Mouse (Mus musculus): ENCODE measurements at regions not wholly inside any gene's neighbourhood (a gene's known extent, or its start where the extent isn't known, plus 50 kb on each side); places are given as distances from the start of the nearest gene placed in this dataset.

DNA sequence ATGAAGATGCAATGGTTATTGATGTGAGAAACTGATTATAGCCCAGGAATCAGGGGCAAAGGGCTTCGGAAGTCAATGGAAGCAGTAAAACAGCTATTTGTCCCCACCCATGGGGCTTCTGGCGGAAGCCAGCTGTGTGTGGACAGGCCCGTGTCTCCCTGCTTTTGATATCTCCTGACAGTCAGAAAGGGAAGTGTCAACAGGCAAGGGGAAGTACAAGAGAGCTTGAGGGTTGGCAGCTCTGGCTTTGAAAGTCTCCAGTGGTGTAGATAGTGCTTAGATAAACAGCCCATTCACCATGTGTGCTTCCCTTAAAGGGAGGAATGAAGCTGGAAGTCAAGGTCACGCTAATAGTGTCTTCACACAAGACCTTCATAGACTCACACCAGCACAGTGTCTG lies 182.7 kb upstream of the Eci2 start:
- no peak for DNase-seq (ENCODE audit: low spot score in 2 of 2)
- intact Hi-C loops (cut with DNase I), result no loop called here

DNA sequence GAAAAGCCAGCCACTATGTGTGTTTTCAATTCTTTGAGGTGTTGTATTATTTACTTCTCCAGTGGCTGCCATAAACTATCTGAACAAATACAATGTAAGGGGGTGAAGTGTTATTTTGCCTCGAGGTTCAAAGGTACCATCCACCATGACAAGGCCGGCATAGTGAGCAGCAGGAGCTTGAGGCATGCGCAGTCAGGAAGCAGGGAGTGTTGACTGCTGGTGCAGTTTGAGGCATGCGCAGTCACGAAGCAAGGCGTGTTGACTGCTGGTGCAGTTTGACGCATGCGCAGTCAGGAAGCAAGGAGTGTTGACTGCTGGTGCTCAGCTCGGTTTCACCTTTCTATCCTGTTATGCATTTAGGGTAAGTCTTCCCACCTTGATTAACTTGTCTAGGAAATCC lies 184.9 kb upstream of the Eci2 start:
- DNase-seq (ENCODE audit: low spot score in 2 of 2), result no peak
- intact Hi-C loops (cut with DNase I), result no loop called here

DNA sequence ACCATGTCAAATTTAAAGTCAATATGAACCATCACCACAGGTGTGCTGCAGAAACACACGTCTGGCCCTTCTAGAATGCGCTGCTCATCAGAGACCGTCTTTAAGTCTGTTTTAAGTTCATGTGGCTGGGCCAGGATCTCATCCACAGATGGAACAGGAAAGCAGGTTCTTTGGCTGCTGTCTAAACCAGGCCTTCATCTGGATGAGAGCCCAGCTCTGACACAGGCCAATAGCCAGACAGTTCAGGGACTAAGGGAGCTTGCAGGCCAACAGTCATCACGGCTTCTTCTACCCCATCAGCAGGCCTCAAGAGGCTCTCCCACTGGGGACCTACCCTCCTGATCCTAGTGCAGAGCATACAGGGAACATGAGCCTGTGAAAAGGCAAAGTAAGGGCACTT lies 185.4 kb upstream of the Eci2 start:
- intact Hi-C loops (cut with DNase I), result no loop called here
- no peak for DNase-seq (ENCODE audit: low spot score in 2 of 2)

DNA sequence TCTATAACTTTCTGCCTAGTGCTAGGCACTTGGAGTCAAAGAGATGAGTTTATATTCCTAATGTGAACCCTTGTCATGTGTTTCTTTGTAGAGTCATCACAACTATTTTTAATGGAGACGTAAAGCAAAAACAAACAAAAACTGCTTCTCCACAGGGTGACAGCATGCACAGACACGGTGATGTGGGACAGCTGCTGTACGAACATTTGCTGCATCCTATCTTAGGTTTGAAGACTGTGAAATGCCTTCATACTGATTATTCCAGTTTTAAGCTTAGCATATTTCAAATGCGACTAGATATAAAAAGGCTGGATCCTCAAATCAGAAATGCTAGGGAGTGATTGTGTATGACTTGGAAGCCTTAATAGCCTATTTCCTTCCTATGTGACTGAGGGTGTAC lies 187.3 kb upstream of the Eci2 start:
- DNase-seq (ENCODE audit: low spot score in 2 of 2), result no peak

DNA sequence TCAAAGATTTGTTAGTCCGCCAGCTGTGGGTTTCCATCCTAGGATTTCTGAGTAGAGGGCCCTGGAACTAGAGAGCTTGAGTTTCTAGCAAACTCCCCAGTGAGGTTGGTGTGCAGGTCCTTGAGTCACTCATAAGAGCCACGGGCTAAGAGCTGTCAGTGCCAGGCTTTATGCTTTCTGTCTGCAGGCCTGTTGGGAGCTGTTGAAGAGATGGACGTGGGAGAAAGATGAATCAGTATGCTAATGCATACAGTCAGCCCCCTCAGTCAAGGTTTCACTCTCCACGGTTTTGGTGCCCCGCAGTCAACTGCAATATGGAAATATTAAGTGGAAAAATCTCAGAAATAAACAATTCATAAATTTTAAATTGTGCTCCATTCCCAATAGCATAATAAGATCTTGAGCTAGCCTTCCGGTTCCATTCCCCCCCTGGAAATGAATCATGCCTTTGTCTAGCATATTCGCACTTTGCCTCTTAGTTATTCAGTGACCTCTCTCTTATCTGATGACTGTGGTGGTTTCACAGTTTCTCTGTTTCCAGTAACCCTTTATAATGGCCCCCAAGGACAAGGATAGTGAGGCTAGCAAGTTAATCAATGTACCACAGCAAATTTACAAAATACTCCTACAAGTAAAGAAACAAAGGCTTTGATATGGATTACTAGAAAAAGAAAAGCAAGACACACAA lies 199.4 kb upstream of the Eci2 start:
- intact Hi-C loops (cut with DNase I), result loop anchor here (5.0 kb wide), 1 partner anchor 276 kb away; no protein-coding TSS in a partner anchor

More for the DNA sequence above, 187.3 kb upstream of the Eci2 start:
- intact Hi-C loops (cut with DNase I), result no loop called here

DNA sequence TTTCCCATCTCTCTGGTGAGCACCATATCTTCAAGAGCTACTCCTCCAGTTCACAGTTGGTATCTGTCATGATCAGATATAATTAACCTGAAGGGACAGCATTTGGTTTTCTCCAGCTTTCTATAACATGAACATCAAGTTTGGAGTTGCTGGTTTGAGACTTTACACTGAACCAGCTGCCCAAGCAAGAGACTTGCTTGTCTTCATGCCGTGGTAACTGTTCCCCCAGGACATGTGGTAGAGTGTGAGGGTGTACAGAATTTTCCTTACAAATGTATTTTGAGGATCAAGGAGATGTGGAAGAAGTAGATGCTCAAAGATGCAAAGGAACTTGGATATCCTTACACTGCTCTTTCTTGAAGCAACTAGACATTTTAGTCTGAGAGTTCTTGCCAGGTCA lies 200.0 kb upstream of the Eci2 start:
- DNase-seq (ENCODE audit: low spot score in 2 of 2), result peak in 1 of 2 experiments; percentile 60
- intact Hi-C loops (cut with DNase I), result loop anchor here (5.0 kb wide), 1 partner anchor 275 kb away; no protein-coding TSS in a partner anchor

More for the DNA sequence above, 199.4 kb upstream of the Eci2 start:
- DNase-seq (ENCODE audit: low spot score in 2 of 2), result peak in 1 of 2 experiments; percentile 74

DNA sequence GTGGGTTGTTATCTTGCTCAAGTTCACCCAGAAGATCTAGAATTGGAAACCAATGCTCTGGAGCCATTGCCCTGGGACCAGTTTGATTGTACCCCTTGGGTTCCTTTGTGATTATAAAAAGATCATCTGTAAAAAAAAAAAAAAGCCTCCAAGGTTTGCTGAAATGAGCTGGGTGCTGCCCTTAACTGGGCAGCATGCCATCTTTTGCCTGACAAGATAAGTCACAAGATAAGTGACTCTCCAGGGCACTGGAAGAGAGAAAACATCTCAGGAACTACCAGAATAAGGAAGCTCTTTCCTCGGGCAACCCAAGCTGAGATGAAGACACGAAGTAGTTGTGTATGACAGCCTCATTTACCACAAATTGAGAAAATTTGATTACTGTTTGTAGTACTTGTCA lies 202.7 kb upstream of the Eci2 start:
- intact Hi-C loops (cut with DNase I), result loop anchor here (5.0 kb wide), 1 partner anchor 273 kb away; no protein-coding TSS in a partner anchor

DNA sequence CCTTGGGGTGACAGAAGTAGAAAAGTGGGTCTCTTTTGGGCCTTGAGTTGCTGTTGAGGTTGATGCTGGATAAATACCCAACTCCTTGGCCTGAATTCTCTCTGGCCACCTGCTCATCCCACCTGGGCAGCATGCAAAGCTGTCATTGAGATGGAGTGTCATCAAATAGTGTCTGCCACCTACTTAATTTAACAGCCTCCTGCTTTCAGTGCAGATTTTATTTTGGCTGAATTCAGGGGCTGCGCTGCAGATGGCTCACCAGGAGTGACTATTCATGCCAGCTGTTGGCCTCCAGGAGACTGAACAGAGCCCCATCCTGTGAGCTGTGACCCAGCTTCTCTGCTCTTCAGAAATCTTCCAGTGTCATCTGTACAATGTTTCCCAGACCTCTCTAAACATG lies 206.7 kb upstream of the Eci2 start:
- intact Hi-C loops (cut with DNase I), result no loop called here
- DNase-seq (ENCODE audit: low spot score in 2 of 2), result no peak

More for the DNA sequence above, 202.7 kb upstream of the Eci2 start:
- no peak for DNase-seq (ENCODE audit: low spot score in 2 of 2)

DNA sequence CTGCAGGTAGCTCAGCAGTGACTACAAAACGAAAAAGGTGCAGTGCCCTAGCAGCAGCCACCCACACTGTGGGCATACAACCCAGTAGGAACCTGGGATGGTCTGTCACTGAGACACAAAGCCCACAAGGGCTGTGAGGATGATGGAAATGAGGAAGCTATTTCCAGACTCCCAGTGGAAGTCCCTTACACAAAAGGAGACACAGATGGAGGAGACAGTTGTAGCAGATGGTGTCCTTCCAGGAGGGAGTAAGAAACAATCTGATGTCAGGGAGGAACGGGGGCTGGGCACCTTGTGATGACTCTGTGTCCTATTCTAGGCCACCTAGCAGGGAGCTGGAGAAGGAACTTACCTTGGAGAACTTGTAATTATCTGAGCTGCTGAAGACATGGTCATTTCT lies 214.5 kb upstream of the Eci2 start:
- intact Hi-C loops (cut with DNase I), result loop anchor here (1.0 to 5.0 kb wide), 3 partner anchors 109 to 426 kb away; no protein-coding TSS in a partner anchor
- peak; percentile 60 to 95 for DNase-seq (ENCODE audit: low spot score in 2 of 2)

DNA sequence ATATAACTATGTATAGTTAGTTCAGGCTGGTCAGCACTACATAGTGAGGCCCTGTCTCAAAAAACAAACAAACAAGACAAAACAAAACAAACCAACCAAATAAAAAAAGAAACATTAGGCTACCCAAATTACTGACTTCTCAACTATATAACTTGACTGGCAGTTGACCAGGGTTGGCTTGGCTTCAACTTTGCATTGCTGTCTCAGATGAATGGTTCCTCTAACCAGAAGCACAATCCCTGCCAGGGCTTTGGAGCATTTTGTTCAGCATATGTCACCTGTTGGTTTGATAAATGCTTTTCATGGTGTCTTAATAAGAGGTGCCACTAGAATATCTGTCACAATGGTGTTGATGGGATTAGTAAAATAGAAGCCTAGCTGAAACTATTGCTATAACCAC lies 217.1 kb upstream of the Eci2 start:
- intact Hi-C loops (cut with DNase I), result loop anchor here (5.0 kb wide), 1 partner anchor 423 kb away; no protein-coding TSS in a partner anchor
- no peak for DNase-seq (ENCODE audit: low spot score in 2 of 2)

DNA sequence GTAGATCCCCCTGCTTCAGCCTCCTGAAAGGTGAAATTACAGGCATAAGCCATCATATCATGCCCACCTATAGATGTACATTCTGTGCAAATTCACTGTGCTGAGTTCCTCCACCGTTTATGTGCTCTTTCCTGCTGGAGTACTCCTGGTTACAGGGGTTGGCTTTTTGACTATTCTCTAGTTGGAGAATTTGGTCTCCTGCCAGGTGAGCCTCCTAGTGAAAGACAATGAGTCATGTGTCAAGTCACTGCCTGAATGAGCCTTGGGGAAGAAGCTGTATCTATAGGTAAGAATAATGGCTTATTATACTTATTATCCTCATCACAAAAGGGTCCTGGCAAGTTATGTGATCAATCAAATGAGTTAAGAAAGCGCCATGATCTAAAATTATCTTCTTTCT lies 230.5 kb upstream of the Eci2 start:
- DNase-seq (ENCODE audit: low spot score in 2 of 2), result no peak
- intact Hi-C loops (cut with DNase I), result no loop called here

DNA sequence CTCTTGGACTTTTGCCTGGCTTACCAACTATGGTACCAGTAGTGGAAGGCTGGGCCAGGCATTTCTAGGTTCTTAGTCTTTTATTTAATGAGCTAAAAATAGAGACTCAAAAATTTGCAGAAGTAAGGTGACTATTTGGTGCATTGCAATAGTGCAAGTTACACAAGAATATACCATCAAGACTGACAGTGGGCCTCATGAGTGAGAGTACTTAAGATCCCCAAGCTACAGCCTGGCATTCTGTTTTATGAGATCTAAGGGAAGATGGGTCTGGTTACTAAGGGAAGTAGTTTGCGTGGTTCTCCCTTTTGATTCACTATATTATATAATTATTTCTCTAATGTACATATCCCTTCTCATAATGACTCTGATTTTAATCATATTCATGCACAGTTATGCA lies 231.8 kb upstream of the Eci2 start:
- DNase-seq (ENCODE audit: low spot score in 2 of 2), result no peak
- intact Hi-C loops (cut with DNase I), result no loop called here

DNA sequence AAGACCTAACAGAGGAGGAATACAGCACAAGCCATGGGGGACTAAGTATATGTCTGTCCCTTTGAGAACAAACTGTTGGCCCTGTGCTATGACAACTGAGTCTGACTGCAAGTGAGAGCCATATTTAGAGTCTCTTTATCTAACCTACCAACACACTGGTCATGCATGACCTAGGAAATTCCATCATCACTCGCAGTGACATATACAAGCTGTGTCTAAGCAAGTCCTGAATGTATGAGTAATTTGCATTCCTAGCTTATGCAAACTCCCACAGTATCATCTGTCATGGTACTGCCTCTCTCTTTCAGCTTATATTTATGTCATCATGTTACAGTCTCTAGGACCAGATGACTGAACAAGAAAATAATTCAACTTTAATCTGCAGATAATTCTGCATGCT lies 257.1 kb upstream of the Eci2 start:
- DNase-seq (ENCODE audit: low spot score in 2 of 2), result peak; percentile 3 to 73
- intact Hi-C loops (cut with DNase I), result loop anchor here (5.0 kb wide), 1 partner anchor 37 kb away; no protein-coding TSS in a partner anchor

DNA sequence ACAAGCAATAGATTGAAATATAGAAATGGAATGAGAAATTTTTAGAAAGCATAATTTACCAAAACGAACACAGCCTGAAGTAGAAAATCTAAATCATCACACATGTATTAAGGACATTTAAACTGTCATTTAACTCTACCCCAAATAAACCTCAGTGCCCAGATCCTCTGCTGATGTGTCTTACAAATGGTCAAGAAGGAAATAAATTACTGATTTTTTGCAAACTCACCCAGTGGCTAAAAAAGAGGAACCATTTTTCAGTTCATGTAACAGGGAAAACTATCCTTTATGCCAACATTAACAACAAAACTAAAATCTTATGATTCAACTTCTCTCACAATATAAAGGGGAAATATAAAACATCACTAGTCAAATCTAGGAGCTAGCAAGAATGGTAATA lies 275.2 kb upstream of the Eci2 start:
- intact Hi-C loops (cut with DNase I), result no loop called here
- no peak for DNase-seq (ENCODE audit: low spot score in 2 of 2)

DNA sequence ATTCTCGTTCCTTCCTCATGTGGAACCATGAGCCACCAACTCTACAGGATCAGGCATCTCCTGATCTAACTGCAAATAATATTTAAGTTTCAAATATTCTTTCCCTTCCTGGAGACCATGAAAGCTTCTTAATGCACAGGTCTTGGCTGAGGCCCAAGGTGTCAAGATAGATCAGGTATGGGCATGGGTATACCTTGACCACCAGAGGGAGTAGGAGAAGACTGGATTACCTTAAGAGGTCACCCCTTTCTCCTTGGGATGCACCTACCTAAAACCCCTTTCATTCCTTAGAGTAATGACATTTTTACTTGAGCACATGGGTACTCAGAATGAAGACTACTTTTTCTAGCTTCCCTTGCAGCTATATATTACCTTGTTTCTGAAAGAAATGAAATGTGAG lies 289.9 kb upstream of the Eci2 start:
- intact Hi-C loops (cut with DNase I), result no loop called here

DNA sequence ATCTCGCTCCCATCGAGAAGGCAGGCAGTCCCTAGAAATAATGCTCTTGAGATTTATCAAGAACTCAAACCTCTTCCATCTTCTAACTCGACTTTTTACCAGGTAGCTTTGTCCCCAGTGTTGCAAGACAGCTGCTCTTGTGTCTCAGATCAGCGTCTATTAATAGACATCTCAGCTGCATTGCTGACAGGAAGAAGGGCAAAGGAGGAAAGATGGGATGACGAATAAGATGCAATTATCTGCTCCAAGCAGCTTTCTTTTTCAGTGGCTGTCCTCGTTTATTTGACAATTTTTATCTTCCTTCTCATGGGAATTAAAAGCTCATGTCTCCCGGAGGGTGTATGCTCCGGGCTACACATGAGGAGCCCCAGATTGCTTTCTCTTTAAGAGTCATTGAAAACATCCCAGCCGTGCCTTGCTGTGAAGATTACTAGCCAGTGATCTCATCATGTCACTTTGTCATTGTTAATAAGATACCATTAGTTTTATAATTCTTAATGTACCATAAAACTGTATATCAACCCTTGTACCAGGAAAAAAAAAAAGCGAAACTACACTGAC lies 299.9 kb upstream of the Eci2 start:
- DNase-seq (ENCODE audit: low spot score in 2 of 2), result peak in 1 of 2 experiments; percentile 13
- intact Hi-C loops (cut with DNase I), result no loop called here

More for the DNA sequence above, 289.9 kb upstream of the Eci2 start:
- DNase-seq (ENCODE audit: low spot score in 2 of 2), result no peak

DNA sequence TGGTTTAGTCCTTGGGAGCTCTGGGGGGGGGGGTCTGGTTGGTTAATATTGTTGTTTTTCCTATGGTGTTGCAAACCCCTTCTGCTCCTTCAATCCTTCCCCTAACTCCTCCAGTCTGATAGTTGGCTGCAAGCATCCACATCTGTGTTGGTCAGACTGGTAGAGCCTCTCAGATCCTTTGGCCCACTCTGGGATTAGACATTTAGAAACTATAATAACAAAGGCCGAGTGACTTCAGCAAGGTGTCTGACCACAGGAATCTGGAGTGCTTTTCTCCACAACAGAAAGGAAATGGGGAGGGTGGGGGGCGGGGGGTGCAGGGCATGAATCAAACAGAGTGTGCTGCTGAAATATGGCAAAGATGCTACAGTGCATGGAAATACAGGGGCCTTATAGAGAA lies 301.4 kb upstream of the Eci2 start:
- DNase-seq (ENCODE audit: low spot score in 2 of 2), result no peak
- intact Hi-C loops (cut with DNase I), result no loop called here

DNA sequence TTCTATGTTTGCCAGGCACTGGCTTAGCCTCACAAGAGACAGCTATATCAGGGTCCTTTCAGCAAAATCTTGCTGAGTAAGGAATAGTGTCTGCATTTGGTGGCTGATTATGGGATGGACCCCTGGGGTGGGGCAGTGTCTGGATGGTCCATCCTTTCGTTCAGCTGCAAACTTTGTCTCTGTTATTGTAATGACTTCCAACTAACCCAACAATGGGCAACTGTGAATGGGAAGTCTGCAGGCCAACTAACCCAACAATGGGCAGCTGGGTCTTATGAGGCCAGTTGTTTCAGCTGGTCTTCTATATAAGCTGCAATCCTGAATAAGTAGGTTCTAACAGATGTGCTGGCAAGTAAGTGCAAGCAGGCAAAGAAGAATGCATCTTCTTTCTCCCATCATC lies 304.0 kb upstream of the Eci2 start:
- no peak for DNase-seq (ENCODE audit: low spot score in 2 of 2)
- intact Hi-C loops (cut with DNase I), result no loop called here

DNA sequence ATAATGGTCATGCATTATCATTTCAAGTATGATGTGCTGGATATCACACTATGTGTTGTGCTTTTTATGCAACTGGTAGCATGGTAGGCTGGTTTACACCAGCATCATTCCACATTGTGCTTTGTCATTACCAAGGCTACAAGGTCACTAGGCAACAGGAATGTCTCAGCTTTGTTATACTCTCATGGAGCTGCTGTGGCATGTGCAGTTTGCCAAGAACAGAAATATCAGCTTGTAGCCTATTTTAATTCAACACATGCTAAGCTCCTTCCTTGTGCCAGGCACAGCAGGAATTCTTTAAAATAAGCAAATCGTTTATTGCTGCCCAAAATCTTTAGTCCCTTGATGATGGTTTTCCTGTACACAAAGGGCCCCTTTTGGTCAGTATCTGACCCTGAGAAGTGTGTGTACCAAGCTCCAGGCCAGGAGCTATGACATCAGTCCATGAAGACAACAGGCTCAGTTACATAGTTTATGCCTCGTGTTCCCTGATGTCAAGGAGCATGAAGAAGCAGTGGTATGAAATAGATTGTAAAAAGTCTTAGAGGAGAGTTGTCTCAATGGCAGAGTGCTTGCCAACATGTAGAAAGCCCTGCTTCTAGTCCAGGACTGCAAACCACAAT lies 314.0 kb upstream of the Cdyl start:
- DNase-seq (ENCODE audit: low spot score in 2 of 2), result peak; percentile 13 to 24
- intact Hi-C loops (cut with DNase I), result no loop called here

DNA sequence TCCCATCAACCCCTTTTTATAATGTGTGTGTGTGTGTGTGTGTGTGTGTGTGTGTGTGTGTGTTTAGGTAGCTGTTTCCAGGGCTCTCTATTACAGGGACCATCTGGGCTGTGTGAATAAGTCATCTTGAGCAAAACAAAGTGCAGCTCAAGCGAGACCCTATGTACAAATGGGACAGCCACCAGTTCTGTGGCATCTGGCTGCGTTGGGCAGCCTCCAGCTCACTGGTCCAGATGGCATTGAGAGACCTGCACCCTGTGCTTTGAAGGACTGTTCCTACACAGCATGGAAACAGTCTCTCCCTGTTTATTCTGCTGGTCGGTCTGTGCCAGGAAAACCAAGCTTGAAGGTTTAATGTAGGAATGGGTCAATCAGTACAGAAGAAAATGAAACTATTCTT lies 311.4 kb upstream of the Cdyl start:
- DNase-seq (ENCODE audit: low spot score in 2 of 2), result no peak
- intact Hi-C loops (cut with DNase I), result no loop called here

DNA sequence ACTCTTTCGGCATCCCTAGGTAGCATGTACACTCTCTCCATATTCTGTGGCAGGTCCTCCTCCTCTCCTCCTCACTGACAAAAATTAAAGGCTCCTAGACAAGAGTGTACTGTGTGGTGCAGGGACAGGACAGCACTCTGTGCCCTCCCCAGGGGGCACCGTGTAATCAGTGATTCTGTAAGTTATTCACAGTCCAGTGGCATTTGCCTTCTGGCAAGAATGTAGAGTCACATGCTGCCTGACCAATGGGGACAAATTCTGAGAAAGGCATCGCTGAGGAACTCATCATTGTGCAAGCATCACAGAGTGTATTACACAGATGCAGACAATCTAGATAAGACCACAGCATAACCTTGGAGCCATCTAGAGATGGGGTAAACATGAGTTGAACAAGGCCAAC lies 300.3 kb upstream of the Cdyl start:
- DNase-seq (ENCODE audit: low spot score in 2 of 2), result no peak
- intact Hi-C loops (cut with DNase I), result no loop called here

All from left cerebral cortex, postnatal 25 days (tissue).